Mouse (Mus musculus): ENCODE data around the gene Heg1.

DNA sequence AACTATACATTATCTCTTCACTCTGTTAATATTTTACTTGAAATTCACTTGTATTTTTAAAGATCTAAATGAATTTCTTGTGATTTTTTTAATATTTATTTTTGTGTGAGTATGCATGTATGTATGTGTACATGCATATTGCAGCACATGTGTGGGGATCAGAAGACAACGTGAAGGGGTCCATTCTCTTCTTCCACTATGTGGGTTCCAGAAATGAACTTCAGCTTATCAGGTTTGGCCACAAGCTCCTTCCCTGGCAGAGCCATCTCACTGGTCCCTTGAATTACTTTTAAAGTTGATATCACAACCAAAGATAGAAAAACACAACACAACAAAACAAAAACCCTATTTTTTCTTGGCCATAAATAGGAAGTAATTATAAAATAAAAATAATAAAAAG, 100.4 kb downstream of the Heg1 start:
- TF ChIP-seq POLR2A (IDR thresholded peaks at IDR 0.05; ENCODE audit: low read depth, low read length) (no peak), CTCF (conservative IDR thresholded peaks at IDR 0.05; ENCODE audit: insufficient read depth, insufficient read length, low read depth, low read length) (no peak)
